Mouse (Mus musculus) heart, embryonic 13.5 days (tissue): Measurements from ENCODE around the gene Sox5. TPM values are rescaled to one million over a fixed set of nuclear protein-coding genes. Genes with fewer than 3 reads are reported as not detected.
"Not testable (repeated sequence)": the region's sequence is repeated elsewhere in the genome, so short reads cannot be mapped to it uniquely, and the experiment has no call there.

Experiments
- ATAC-seq: fragments of 200-750 bp; cut with Nextera tagmentation; 2 replicates; pipeline ENCODE4 v1.8.0; 2017; ENCODE audit warnings: moderate TSS enrichment; ENCODE audit not compliant: insufficient number of reproducible peaks, low FRiP score, low TSS enrichment; ENCODE audit errors: extremely low read depth
- H3K27ac ChIP-seq: fragments of 300-500 bp; sonication (generic); replicated peaks from 2 replicates; pipeline ENCODE4 v1.5.1; 2015; ENCODE audit warnings: moderate library complexity, mild to moderate bottlenecking, inconsistent platforms
- H3K27me3 ChIP-seq: fragments of 300-500 bp; sonication (generic); replicated peaks from 2 replicates; pipeline ENCODE4 v1.6.1; 2015; ENCODE audit warnings: mild to moderate bottlenecking, inconsistent platforms
- H3K36me3 ChIP-seq: fragments of 300-500 bp; sonication (generic); 2 replicates; pipeline ENCODE4 v1.6.1; 2015; ENCODE audit warnings: mild to moderate bottlenecking, inconsistent platforms
- H3K4me1 ChIP-seq: fragments of 300-500 bp; sonication (generic); 2 replicates; pipeline ENCODE4 v1.6.1; 2015; ENCODE audit warnings: inconsistent platforms
- H3K4me2 ChIP-seq: fragments of 300-500 bp; sonication (generic); 2 replicates; pipeline ENCODE4 v1.6.1; 2015; ENCODE audit warnings: inconsistent platforms, mild to moderate bottlenecking, moderate library complexity
- H3K4me3 ChIP-seq: fragments of 300-500 bp; sonication (generic); 2 replicates; pipeline ENCODE4 v1.5.1; 2015; ENCODE audit warnings: moderate library complexity, mild to moderate bottlenecking, inconsistent platforms
- H3K9ac ChIP-seq: fragments of 300-500 bp; sonication (generic); 2 replicates; pipeline ENCODE4 v1.6.1; 2015; ENCODE audit warnings: inconsistent platforms, mild to moderate bottlenecking, moderate library complexity
- H3K9me3 ChIP-seq: fragments of 300-500 bp; sonication (generic); 2 replicates; pipeline ENCODE4 v1.6.1; 2016; ENCODE audit warnings: inconsistent platforms
- WGBS: fragments of 180-500 bp; shearing (Covaris S2); methylation state at CpG from one replicate; pipeline ENCODE4 v1.1.7; 2015; ENCODE audit warnings: mixed read lengths; 5-methylcytosine and 5-hydroxymethylcytosine counted together
- polyA plus RNA-seq: library from polyadenylated mRNA; unstranded; fragments of >200 nt; fragmentation: Nextera tagmentation; extraction: Ambion mirVana; gene quantifications from 2 replicates; pipeline ENCODE4 v1.2.1, GENCODE M21; 2015

Gene Sox5
- polyA plus RNA-seq, 1 experiment from 2014 or later: 12.1 TPM

- no peak overlapping the region for H3K4me3 ChIP-seq
- no peak overlapping the region for H3K27ac ChIP-seq
- 76% methylated on average over 5 of the region's 5 CpGs for WGBS
- H3K36me3 ChIP-seq: no peaks in the 10 kb centered on the region
- no peak for ATAC-seq
- no peaks in the 10 kb centered on the region for H3K9me3 ChIP-seq
- H3K9ac ChIP-seq: no peak overlapping the region
- no peak overlapping the region for H3K4me2 ChIP-seq
- no peaks in the 10 kb centered on the region for H3K4me1 ChIP-seq
- peaks cover 9% of the 10 kb centered on the region for H3K27me3 ChIP-seq
Observed at GRCm38 (mm10) chr6:144201402-144202040, 580.3 kb downstream of the Sox5 start.

- Histone ChIP-seq H3K27ac (no peak overlapping the region), H3K9me3 (no peaks in the 10 kb centered on the region), H3K36me3 (no peaks in the 10 kb centered on the region), H3K4me1 (no peaks in the 10 kb centered on the region), H3K4me2 (no peak overlapping the region), H3K9ac (no peak overlapping the region), H3K27me3 (no peaks in the 10 kb centered on the region), H3K4me3 (no peak overlapping the region)
- WGBS: 74% methylated on average over 16 of the region's 16 CpGs
- ATAC-seq: no peak
Observed at GRCm38 (mm10) chr6:144197209-144198119, 584.3 kb downstream of the Sox5 start.

- no peak for ATAC-seq
- WGBS: 74% methylated on average over 14 of the region's 14 CpGs
Observed at GRCm38 (mm10) chr6:144195934-144196333, 585.8 kb downstream of the Sox5 start.

GRCm38 (mm10) chr6:144183087-144183486 lies 598.7 kb downstream of the Sox5 start:
- Histone ChIP-seq H3K9ac (no peak overlapping the region), H3K27me3 (no peaks in the 10 kb centered on the region), H3K4me2 (no peak overlapping the region), H3K4me1 (peaks cover 10% of the 10 kb centered on the region; the same call in 1 of the 2 replicates), H3K9me3 (no peaks in the 10 kb centered on the region), H3K4me3 (no peak overlapping the region), H3K36me3 (no peaks in the 10 kb centered on the region), H3K27ac (no peak overlapping the region)
- 55% methylated on average over 3 of the region's 3 CpGs for WGBS
- no peak for ATAC-seq

More at GRCm38 (mm10) chr6:144195934-144196333, 585.8 kb downstream of the Sox5 start:
- H3K4me2 ChIP-seq: no peak overlapping the region
- H3K9ac ChIP-seq: no peak overlapping the region
- H3K27me3 ChIP-seq: no peaks in the 10 kb centered on the region
- no peak overlapping the region for H3K27ac ChIP-seq
- no peaks in the 10 kb centered on the region for H3K4me1 ChIP-seq
- H3K4me3 ChIP-seq: no peak overlapping the region
- peaks cover 2% of the 10 kb centered on the region; the same call in 1 of the 2 replicates for H3K9me3 ChIP-seq
- H3K36me3 ChIP-seq: peaks cover 3% of the 10 kb centered on the region; the same call in 1 of the 2 replicates

GRCm38 (mm10) chr6:144182429-144182828 lies 599.3 kb downstream of the Sox5 start:
- H3K9ac ChIP-seq, H3K4me3 ChIP-seq, H3K4me1 ChIP-seq, H3K36me3 ChIP-seq, H3K9me3 ChIP-seq, H3K27me3 ChIP-seq, ATAC-seq, H3K27ac ChIP-seq, H3K4me2 ChIP-seq: not testable (repeated sequence)
- 82% methylated on average over 13 of the region's 13 CpGs for WGBS

- H3K27me3 ChIP-seq: no peaks in the 10 kb centered on the region
- H3K9me3 ChIP-seq: no peaks in the 10 kb centered on the region
- H3K9ac ChIP-seq: peak overlapping the region; percentile 60
- H3K27ac ChIP-seq: peak overlapping the region; percentile 62
- WGBS: 56% methylated on average over 12 of the region's 12 CpGs
- peaks cover 10% of the 10 kb centered on the region; the same call in 1 of the 2 replicates for H3K4me1 ChIP-seq
- ATAC-seq: no peak
- H3K4me3 ChIP-seq: peak overlapping the region; percentile 35
- H3K36me3 ChIP-seq: no peaks in the 10 kb centered on the region
- H3K4me2 ChIP-seq: peak overlapping the region; percentile 54
Observed at GRCm38 (mm10) chr6:144181083-144181866, 600.5 kb downstream of the Sox5 start.

- no peak overlapping the region for H3K4me3 ChIP-seq
- no peak overlapping the region for H3K9ac ChIP-seq
- ATAC-seq: no peak
- H3K4me1 ChIP-seq: peaks cover 14% of the 10 kb centered on the region
- WGBS: 55% methylated on average over 3 of the region's 3 CpGs
- no peaks in the 10 kb centered on the region for H3K36me3 ChIP-seq
- no peak overlapping the region for H3K4me2 ChIP-seq
- no peak overlapping the region for H3K27ac ChIP-seq
- no peaks in the 10 kb centered on the region for H3K9me3 ChIP-seq
- no peaks in the 10 kb centered on the region for H3K27me3 ChIP-seq
Observed at GRCm38 (mm10) chr6:144179111-144179510, 602.7 kb downstream of the Sox5 start.

- WGBS: 66% methylated on average over 5 of the region's 5 CpGs
Observed at GRCm38 (mm10) chr6:144176674-144177073, 605.1 kb downstream of the Sox5 start.

GRCm38 (mm10) chr6:144175590-144175989 lies 606.2 kb downstream of the Sox5 start:
- H3K36me3 ChIP-seq: no peaks in the 10 kb centered on the region
- no peak overlapping the region for H3K4me2 ChIP-seq
- H3K4me1 ChIP-seq: peaks cover 26% of the 10 kb centered on the region
- 57% methylated on average over 3 of the region's 3 CpGs for WGBS
- no peak for ATAC-seq
- H3K27me3 ChIP-seq: no peaks in the 10 kb centered on the region
- H3K9ac ChIP-seq: no peak overlapping the region
- H3K27ac ChIP-seq: no peak overlapping the region
- no peaks in the 10 kb centered on the region for H3K9me3 ChIP-seq
- no peak overlapping the region for H3K4me3 ChIP-seq

More at GRCm38 (mm10) chr6:144176674-144177073, 605.1 kb downstream of the Sox5 start:
- no peak overlapping the region for H3K4me3 ChIP-seq
- H3K36me3 ChIP-seq: no peaks in the 10 kb centered on the region
- H3K4me1 ChIP-seq: peaks cover 23% of the 10 kb centered on the region
- no peak for ATAC-seq
- H3K4me2 ChIP-seq: no peak overlapping the region
- no peak overlapping the region for H3K27ac ChIP-seq
- H3K9me3 ChIP-seq: no peaks in the 10 kb centered on the region
- H3K9ac ChIP-seq: no peak overlapping the region
- H3K27me3 ChIP-seq: no peaks in the 10 kb centered on the region

- H3K9ac ChIP-seq: no peak overlapping the region
- peaks cover 30% of the 10 kb centered on the region for H3K4me1 ChIP-seq
- 71% methylated on average over 4 of the region's 4 CpGs for WGBS
- no peak overlapping the region for H3K4me2 ChIP-seq
- H3K27ac ChIP-seq: no peak overlapping the region
- H3K36me3 ChIP-seq: no peaks in the 10 kb centered on the region
- no peak overlapping the region for H3K4me3 ChIP-seq
- no peak for ATAC-seq
- H3K27me3 ChIP-seq: no peaks in the 10 kb centered on the region
- H3K9me3 ChIP-seq: no peaks in the 10 kb centered on the region
Observed at GRCm38 (mm10) chr6:144170541-144170940, 611.2 kb downstream of the Sox5 start.

- Histone ChIP-seq H3K4me1 (peaks cover 30% of the 10 kb centered on the region), H3K9ac (no peak overlapping the region), H3K27me3 (no peaks in the 10 kb centered on the region), H3K9me3 (no peaks in the 10 kb centered on the region), H3K36me3 (no peaks in the 10 kb centered on the region), H3K4me2 (no peak overlapping the region), H3K4me3 (no peak overlapping the region), H3K27ac (0 out of 2 replicates have a peak overlapping the region, but pooled peaks have one; percentile 36)
- ATAC-seq: no peak
- WGBS: 50% methylated on average over 4 of the region's 4 CpGs
Observed at GRCm38 (mm10) chr6:144169791-144170190, 612.0 kb downstream of the Sox5 start.
